Mouse (Mus musculus): ENCODE results near the gene Timm9.
"Not testable (repeated sequence)": the region's sequence is repeated elsewhere in the genome, so short reads cannot be mapped to it uniquely, and the experiment has no call there.

Gene Timm9

GRCm38 (mm10) chr12:71104275-71104674 is 32.2 kb downstream of the Timm9 start:
- DNase-seq: not testable (repeated sequence)

- no peak for DNase-seq
These were observed 50.2 kb downstream of the Timm9 start for GRCm38 (mm10) chr12:71086331-71086730.

All from kidney, postnatal 14 days (tissue).